Mouse (Mus musculus) bone marrow, adult 2 months (tissue): Measurements from ENCODE around the gene Hspa4.

Experiments
- CTCF ChIP-seq: fragments of 200-500 bp; IDR thresholded peaks from 2 replicates; pipeline ENCODE4 v1.5.1; 2011; ENCODE audit warnings: low read length, control low read depth; ENCODE audit not compliant: control insufficient read depth, insufficient read depth
- POLR2A ChIP-seq: fragments of 200-500 bp; IDR thresholded peaks from 2 replicates; pipeline ENCODE4 v1.6.1; 2011; ENCODE audit warnings: low read depth, mild to moderate bottlenecking, control low read depth, low read length, borderline replicate concordance; ENCODE audit not compliant: control insufficient read depth

DNA sequence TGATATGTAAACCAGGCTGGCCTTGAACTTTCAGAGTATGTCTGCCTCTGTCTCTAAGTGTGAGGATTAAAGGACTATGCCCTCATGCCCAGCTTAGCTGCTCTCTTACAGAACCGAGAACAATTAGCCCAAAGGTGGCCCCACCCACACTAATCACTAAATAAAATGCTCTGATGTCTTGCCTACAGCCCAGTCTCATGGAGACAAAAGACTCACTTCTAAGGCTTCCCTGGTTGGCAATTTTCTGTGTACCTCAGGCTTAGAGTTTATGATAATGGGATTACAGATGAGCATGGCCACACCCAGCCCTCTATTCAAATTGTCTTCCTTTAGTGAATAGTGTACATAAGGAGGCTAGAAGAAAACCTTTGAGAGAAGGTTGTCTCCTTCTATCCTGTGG lies 11.1 kb upstream of the Hspa4 start:
- TF ChIP-seq CTCF (no peak), POLR2A (no peak)
